Mouse (Mus musculus) liver, postnatal 0 days (tissue): ENCODE measurements at regions not wholly inside any gene's neighbourhood (a gene's known extent, or its start where the extent isn't known, plus 50 kb on each side); places are given as distances from the start of the nearest gene placed in this dataset.

Source experiments
- CTCF ChIP-seq: sonication (generic); IDR thresholded peaks from 2 replicates; pipeline ENCODE4 v1.5.1; 2016; ENCODE audit warnings: antibody characterized with exemption, low read depth
- EP300 ChIP-seq: IDR thresholded peaks from 2 replicates; pipeline ENCODE4 v1.6.1; 2016; ENCODE audit warnings: antibody characterized with exemption, low read depth, mild to moderate bottlenecking

DNA sequence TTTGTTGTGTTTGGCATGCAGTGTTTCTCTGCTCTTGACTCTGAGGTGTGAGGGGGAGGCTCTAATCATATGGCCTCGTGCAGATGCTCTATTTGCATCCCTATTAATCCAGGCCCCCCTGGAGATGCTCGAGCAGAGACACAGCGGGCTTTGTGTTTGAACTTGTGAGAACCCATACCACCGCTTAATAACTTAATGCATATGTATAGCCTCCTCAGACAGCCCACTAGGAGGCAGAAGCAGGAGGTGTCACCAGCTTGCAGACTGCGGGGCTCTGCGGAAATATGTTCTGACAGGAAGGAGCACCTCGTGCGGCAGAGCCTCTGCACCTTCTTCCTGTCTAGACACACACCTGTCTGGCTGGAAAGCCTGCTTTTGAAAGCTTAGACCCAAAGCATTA, 113.7 kb downstream of the Barhl2 start:
- no peak for TF ChIP-seq CTCF
- TF ChIP-seq EP300, result no peak
